ENCODE assay signal across 19 mouse cellular contexts in the genomic region with DNA sequence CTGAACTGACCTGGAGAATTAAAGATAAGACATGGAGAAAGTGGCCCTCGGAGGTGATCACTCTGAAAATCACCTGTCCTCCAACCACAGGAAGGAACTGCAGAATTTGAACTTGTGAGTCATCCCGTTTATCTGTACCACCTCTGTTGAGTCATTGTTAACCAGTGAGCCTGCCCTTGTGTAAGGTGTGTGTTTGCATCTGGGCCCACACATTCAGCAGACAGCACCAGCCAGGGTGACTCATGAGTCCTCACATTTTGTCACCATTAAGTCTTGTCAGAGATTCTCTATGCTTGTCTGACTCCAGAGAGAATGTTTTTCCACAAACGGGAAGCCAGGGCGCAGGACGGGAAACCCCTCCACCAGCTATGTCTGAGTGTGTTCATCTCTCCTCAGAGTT.
"Had no signal": no experiment of that assay in that cellular context is flagged by ENCODE, and none has a peak within 500 bp of the region (broad histone marks: within the 10 kb centered on the region; RNA-seq: fewer than 3 reads in every experiment).

No protein-coding gene starts in this region.

- H3K27ac ChIP-seq: layer of hippocampus, adult 2 months; limb, embryonic 10.5 days; limb, embryonic 13.5 days; liver, embryonic 12.5 days; liver, embryonic 15.5 days; lung, embryonic 15.5 days; stomach, embryonic 15.5 days had no signal

- H3K4me3 ChIP-seq: layer of hippocampus, adult 2 months; limb, embryonic 10.5 days; limb, embryonic 13.5 days; liver, embryonic 12.5 days; liver, embryonic 15.5 days; lung, embryonic 15.5 days; stomach, embryonic 15.5 days had no signal

- DNase-seq: kidney, adult 18-20 months; kidney, adult 9 months; kidney, postnatal 25 days; layer of hippocampus, postnatal 36 days; liver; lung, adult 18-20 months; lung, postnatal 14 days; lung, postnatal 4 days; midbrain, embryonic 14.5 days; right cerebral cortex, postnatal 25 days; thymus, adult 18-20 months; thymus, postnatal 36 days had no signal
